In genomic region chr7:123396900-123397299, GRCm38 (mm10) we compare ENCODE assay signal across 23 mouse cellular contexts. TPM values are rescaled to one million over a fixed set of nuclear protein-coding genes. Genes with fewer than 3 reads are reported as not detected.
DNase-seq lines count a peak whose midpoint lies in the region; ATAC-seq and TF ChIP-seq lines count a peak whose summit lies in the region.
"Had no signal": no experiment of that assay in that cellular context is flagged by ENCODE, and none has a peak within 500 bp of the region (broad histone marks: within the 10 kb centered on the region; RNA-seq: fewer than 3 reads in every experiment).

No protein-coding gene starts in this region.

- no peak for TF ChIP-seq CTCF in cerebellum, adult 2 months (IDR thresholded peaks at IDR 0.05; ENCODE audit: borderline replicate concordance, insufficient read depth, low read depth, low read length)
- no peak for TF ChIP-seq CTCF in CH12.LX (conservative IDR thresholded peaks at IDR 0.05 in 1 of 2, IDR thresholded peaks at IDR 0.05 in 1 of 2; ENCODE audit: low read depth in 2 of 2, low read length in 2 of 2)
- TF ChIP-seq CTCF in layer of hippocampus, adult 2 months (conservative IDR thresholded peaks at IDR 0.05): no peak

- peaks cover 23% of the 10 kb centered on the region for H3K4me1 ChIP-seq in cerebellum, adult 2 months (ENCODE audit: control insufficient read depth, insufficient read depth, low read length)
- H3K4me1 ChIP-seq in CH12.LX (ENCODE audit: control insufficient read depth in 1 of 2, insufficient read depth in 2 of 2): peaks cover 11 to 23% of the 10 kb centered on the region in 2 experiments
- H3K4me1 ChIP-seq: embryonic facial prominence, embryonic 10.5 days; hindbrain, embryonic 10.5 days; hindbrain, embryonic 15.5 days had no signal

- WGBS in cerebellum, adult 2 months: 55% methylated on average over 5 of the region's 5 CpGs
- WGBS in macrophage (ENCODE audit: missing documents): 95% methylated on average over 5 of the region's 5 CpGs

- in situ Hi-C loops in CH12.LX (cut with MboI; ENCODE audit: low pct_ligation_motif_present, low pct_unique_long_range_greater_than_20kb, low sequenced_read_pairs): no loop called here

- H3K27me3 ChIP-seq in cerebellum, adult 2 months (ENCODE audit: control insufficient read depth, insufficient read depth, low read length): no peaks in the 10 kb centered on the region
- no peaks in the 10 kb centered on the region for H3K27me3 ChIP-seq in CH12.LX (replicated peaks)
- H3K27me3 ChIP-seq: forebrain, embryonic 13.5 days; heart, embryonic 15.5 days; hindbrain, embryonic 15.5 days; kidney, embryonic 15.5 days had no signal

- no peak for TF ChIP-seq RAD21 in CH12.LX (IDR thresholded peaks at IDR 0.05; ENCODE audit: low read depth, low read length)

- peaks cover 3 to 38% of the 10 kb centered on the region in 2 experiments for H3K36me3 ChIP-seq in CH12.LX (replicated peaks in 1 of 2; ENCODE audit: control insufficient read depth in 1 of 2, insufficient read depth in 1 of 2, low read length in 1 of 2)
- no peaks in the 10 kb centered on the region for H3K36me3 ChIP-seq in macrophage (ENCODE audit: inconsistent target)
- H3K36me3 ChIP-seq: heart, embryonic 15.5 days had no signal

- TF ChIP-seq EP300 in CH12.LX (IDR thresholded peaks at IDR 0.05; ENCODE audit: low read length): no peak

- no peaks in the 10 kb centered on the region for H3K9me3 ChIP-seq in CH12.LX (replicated peaks; ENCODE audit: low read length)
- H3K9me3 ChIP-seq: embryonic facial prominence, embryonic 10.5 days; forebrain, embryonic 13.5 days; G1E; heart, embryonic 15.5 days; hindbrain, embryonic 10.5 days; hindbrain, embryonic 15.5 days; kidney, embryonic 15.5 days had no signal

- TF ChIP-seq POLR2A in cerebellum, adult 2 months (IDR thresholded peaks at IDR 0.05; ENCODE audit: borderline replicate concordance, insufficient read depth, low read length): no peak
- TF ChIP-seq POLR2A in CH12.LX (IDR thresholded peaks at IDR 0.05; ENCODE audit: low read depth, low read length): no peak

- H3K4me3 ChIP-seq in cerebellum, adult 2 months (replicated peaks; ENCODE audit: insufficient read depth, low read depth, low read length): no peak overlapping the region
- H3K4me3 ChIP-seq in CH12.LX (replicated peaks in 1 of 3; ENCODE audit: low read depth in 2 of 3, low read length in 2 of 3, poor library complexity in 1 of 3) (no peak overlapping the region), macrophage (ENCODE audit: inconsistent target) (no peak overlapping the region)
- H3K4me3 ChIP-seq in layer of hippocampus, adult 2 months: no peak overlapping the region
- H3K4me3 ChIP-seq: embryonic facial prominence, embryonic 10.5 days; forebrain, embryonic 13.5 days; gastrocnemius, adult 2 months; heart, embryonic 15.5 days; hindbrain, embryonic 10.5 days; hindbrain, embryonic 15.5 days; kidney, embryonic 15.5 days had no signal

- H3K27ac ChIP-seq in cerebellum, adult 2 months (ENCODE audit: insufficient read depth, low read length): peak overlapping the region; percentile 1; the same call in 1 of the 2 replicates
- H3K27ac ChIP-seq in CH12.LX (ENCODE audit: insufficient read depth, low read depth) (no peak overlapping the region), macrophage (peak overlapping the region; percentile 42)
- H3K27ac ChIP-seq in layer of hippocampus, adult 2 months: no peak overlapping the region
- H3K27ac ChIP-seq: embryonic facial prominence, embryonic 10.5 days; forebrain, embryonic 13.5 days; gastrocnemius, adult 2 months; heart, embryonic 15.5 days; hindbrain, embryonic 10.5 days; hindbrain, embryonic 15.5 days; kidney, embryonic 15.5 days had no signal

- no peak overlapping the region for H3K4me2 ChIP-seq in CH12.LX (ENCODE audit: insufficient read depth, low read depth, poor library complexity, severe bottlenecking)
- H3K4me2 ChIP-seq: forebrain, embryonic 13.5 days; heart, embryonic 11.5 days; heart, embryonic 15.5 days; hindbrain, embryonic 15.5 days; kidney, embryonic 15.5 days had no signal

- DNase-seq in cerebellum, adult 2 months: peak; percentile 46 to 68
- no peak for DNase-seq in cerebellum, postnatal 4 days (ENCODE audit: low spot score in 2 of 2)
- DNase-seq in CH12.LX (ENCODE audit: extremely low read depth): peak; percentile 3
- peak; percentile 33 for DNase-seq in ZHBTc4 (ENCODE audit: low read depth, low spot score)
- no peak for DNase-seq in layer of hippocampus, adult 2 months (ENCODE audit: low spot score in 2 of 2)
- DNase-seq: adrenal gland, postnatal 14 days; forebrain, postnatal 0 days; gastrocnemius, adult 2 months; gastrocnemius, postnatal 36 days; heart, postnatal 14 days; kidney, adult 2 months had no signal

- dilution Hi-C loops in CH12.LX (cut with MboI; ENCODE audit: extremely low pct_ligation_motif_present, extremely low pct_unique_long_range_greater_than_20kb, low sequenced_read_pairs): no loop called here

- H3K9ac ChIP-seq in CH12.LX (ENCODE audit: insufficient read depth, low read depth): peak overlapping the region; percentile 9; the same call in 1 of the 2 replicates
- H3K9ac ChIP-seq: forebrain, embryonic 13.5 days; forebrain, postnatal 0 days; heart, embryonic 15.5 days; hindbrain, embryonic 15.5 days; kidney, embryonic 15.5 days had no signal

- no peak for ATAC-seq in CD4-positive, CD25-positive, alpha-beta regulatory T cell, adult 4 months
- ATAC-seq: activated CD4-positive, CD25-positive, alpha-beta regulatory T cell, adult 4 months; forebrain, embryonic 13.5 days; forebrain, postnatal 0 days; inflammation-experienced regulatory T-cells, adult 6 months had no signal

- H3K79me2 ChIP-seq in CH12.LX (replicated peaks; ENCODE audit: control insufficient read depth, extremely low read depth, insufficient read depth, poor library complexity, severe bottlenecking) (no peaks in the 10 kb centered on the region), macrophage (ENCODE audit: inconsistent target) (no peaks in the 10 kb centered on the region)

TF ChIP-seq in CH12.LX, 34 proteins besides CTCF, POLR2A, EP300 and RAD21:
- TF ChIP-seq ELF1 (IDR thresholded peaks at IDR 0.05; ENCODE audit: low read depth, low read length) (no peak), CHD1 (IDR thresholded peaks at IDR 0.05; ENCODE audit: low read depth, low read length) (0 out of 2 replicates have a peak, but pooled peaks have one; percentile 45)

RNA-seq across cellular contexts. Expression of gene Arhgap17, which starts 27.2 kb away (rescaled TPM):
- 21.2 and 24.7 TPM in 2 replicates for polyA plus RNA-seq in cerebellum, adult 2 months (2012; rRNA removed)
- total RNA-seq in CH12.LX (2012; rRNA removed): 5.8 and 6.7 TPM in 2 replicates
- 6.3 and 7.4 TPM in 2 replicates for total RNA-seq in CH12.LX (2014; rRNA removed)
- 43.7 and 56.1 TPM in 2 replicates for polyA plus RNA-seq in CH12.LX (2012; ENCODE audit: insufficient read length, low read depth)
- 100 to 1,000 TPM; 131 to 699 (median 546) TPM for total RNA-seq in macrophage (2018; cell fraction: chromatin; rRNA removed)
- total RNA-seq in macrophage (2018; cell fraction: cytosol; rRNA removed): 100 to 1,000 TPM in 22 of 26 experiments, 10 to 100 TPM in 4; 69.2 to 167 (median 116) TPM
- 100 to 1,000 TPM; 124 to 620 (median 384) TPM for total RNA-seq in macrophage (2018; cell fraction: nucleus; rRNA removed)
- polyA plus RNA-seq in macrophage (2018): 59.4 to 114 TPM (median 112 TPM) in 3 replicates
- 10 to 100 TPM; 29.0 to 35.2 TPM for total RNA-seq in layer of hippocampus, adult 2 months (2021)
- polyA plus RNA-seq in CD4-positive, CD25-positive, alpha-beta regulatory T cell, adult 4 months (2017; shearing (Covaris generic)): 10 to 100 TPM; 22.5 to 22.7 TPM

RNA-seq across cellular contexts. Expression of gene Lcmt1, which starts 27.3 kb away (rescaled TPM):
- polyA plus RNA-seq in cerebellum, adult 2 months (2012; rRNA removed): 77.0 and 81.3 TPM in 2 replicates
- total RNA-seq in CH12.LX (2012; rRNA removed): 26.4 and 27.6 TPM in 2 replicates
- 34.8 and 38.0 TPM in 2 replicates for total RNA-seq in CH12.LX (2014; rRNA removed)
- polyA plus RNA-seq in CH12.LX (2012; ENCODE audit: insufficient read length, low read depth): 26.4 and 28.6 TPM in 2 replicates
- total RNA-seq in macrophage (2018; cell fraction: chromatin; rRNA removed): 10 to 100 TPM in 15 of 26 experiments, 1 to 10 TPM in 11; 1.7 to 25.4 (median 11.6) TPM
- total RNA-seq in macrophage (2018; cell fraction: cytosol; rRNA removed): 10 to 100 TPM; 12.1 to 23.5 (median 18.4) TPM
- 10 to 100 TPM in 11 of 26 experiments, 1 to 10 TPM in 15; 3.9 to 18.4 (median 8.7) TPM for total RNA-seq in macrophage (2018; cell fraction: nucleus; rRNA removed)
- 14.4 to 20.0 TPM (median 19.7 TPM) in 3 replicates for polyA plus RNA-seq in macrophage (2018)
- 10 to 100 TPM; 88.7 to 94.3 TPM for total RNA-seq in layer of hippocampus, adult 2 months (2021)
- 10 to 100 TPM; 25.5 to 32.4 TPM for polyA plus RNA-seq in CD4-positive, CD25-positive, alpha-beta regulatory T cell, adult 4 months (2017; shearing (Covaris generic))

Comparison
In these comparisons a context has a peak if more than half of its experiments do, and no peak if none do; other contexts are left out.
1. DNase-seq: peak in cerebellum, adult 2 months (2 of 2), CH12.LX (single experiment) and ZHBTc4 (single experiment); none in cerebellum, postnatal 4 days (0 of 2) and layer of hippocampus, adult 2 months (0 of 2).
2. H3K27ac ChIP-seq: peak in cerebellum, adult 2 months (single experiment) and macrophage (single experiment); none in CH12.LX (single experiment) and layer of hippocampus, adult 2 months (single experiment).